Mouse (Mus musculus) kidney, adult 2 months (tissue): Measurements from ENCODE around the gene Zmym5. TPM values are rescaled to one million over a fixed set of nuclear protein-coding genes. Genes with fewer than 3 reads are reported as not detected.
"Not testable (repeated sequence)": the region's sequence is repeated elsewhere in the genome, so short reads cannot be mapped to it uniquely, and the experiment has no call there.

ENCODE experiments used
- DNase-seq: peaks from one replicate; pipeline ENCODE4 v3.0.0; 2021
- H3K27ac ChIP-seq: fragments of 200-500 bp; 2 replicates; pipeline ENCODE4 v1.5.1; 2012; ENCODE audit warnings: low read depth, low read length, control low read depth, inconsistent platforms; ENCODE audit not compliant: insufficient read depth
- H3K27me3 ChIP-seq: fragments of 200-500 bp; replicated peaks from 2 replicates; pipeline ENCODE4 v1.6.1; 2012; ENCODE audit warnings: mild to moderate bottlenecking, moderate library complexity, low read length, inconsistent platforms; ENCODE audit not compliant: control insufficient read depth, insufficient read depth
- H3K36me3 ChIP-seq: fragments of 200-500 bp; 2 replicates; pipeline ENCODE4 v1.6.1; 2012; ENCODE audit warnings: mild to moderate bottlenecking, moderate library complexity, low read length, inconsistent platforms; ENCODE audit not compliant: control insufficient read depth, insufficient read depth
- H3K4me1 ChIP-seq: fragments of 200-500 bp; 2 replicates; pipeline ENCODE4 v1.6.1; 2011; ENCODE audit warnings: low read length; ENCODE audit not compliant: control insufficient read depth, insufficient read depth
- H3K4me3 ChIP-seq: fragments of 200-500 bp; 2 replicates; pipeline ENCODE4 v1.5.1; 2011; ENCODE audit warnings: mild to moderate bottlenecking, low read depth, low read length, control low read depth; ENCODE audit not compliant: insufficient read depth
- CTCF ChIP-seq: fragments of 200-500 bp; conservative IDR thresholded peaks from 2 replicates; pipeline ENCODE4 v1.5.1; 2011; ENCODE audit warnings: low read depth, mild to moderate bottlenecking, control low read depth, low read length, moderate library complexity, mixed read lengths; ENCODE audit not compliant: insufficient read depth, insufficient read length
- POLR2A ChIP-seq: fragments of 200-500 bp; IDR thresholded peaks from one replicate; pipeline ENCODE4 v1.6.1; 2011; ENCODE audit warnings: low read depth, low read length, control low read depth
- WGBS: fragments of 180-500 bp; shearing (Covaris S2); methylation state at CpG from one replicate; pipeline ENCODE4 v1.1.7; 2018; 5-methylcytosine and 5-hydroxymethylcytosine counted together
- polyA plus RNA-seq: library from polyadenylated mRNA; depleted of rRNA; stranded (reverse); fragments of >200 nt; gene quantifications from 2 replicates; pipeline ENCODE4 v1.2.3, GENCODE M21; 2012

Zmym5 gene
- polyA plus RNA-seq, 1 experiment = 8.4 TPM

DNA sequence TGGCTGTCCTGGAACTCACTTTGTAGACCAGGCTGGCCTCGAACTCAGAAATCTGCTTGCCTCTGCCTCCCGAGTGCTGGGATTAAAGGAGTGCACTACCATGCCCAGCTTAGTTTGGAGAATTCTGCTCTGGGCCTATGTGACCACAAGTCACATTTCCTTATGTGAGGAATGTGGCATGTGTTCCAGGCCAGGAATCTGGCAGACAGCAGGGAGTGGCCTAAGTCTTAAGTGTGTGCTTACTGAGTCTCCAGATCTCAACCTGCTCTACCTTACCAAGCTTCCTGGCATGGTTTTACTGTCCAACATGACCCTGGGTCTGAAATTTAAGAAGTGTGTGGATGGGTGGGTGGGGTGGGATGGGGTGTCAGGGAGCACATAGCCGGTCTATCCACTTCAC lies 20.6 kb upstream of the Zmym5 start:
- Histone ChIP-seq H3K36me3 (no peaks in the 10 kb centered on the region), H3K27ac (no peak overlapping the region), H3K4me1 (no peaks in the 10 kb centered on the region), H3K4me3 (no peak overlapping the region), H3K27me3 (no peaks in the 10 kb centered on the region)
- WGBS = 96% methylated on average over 3 of the region's 3 CpGs
- TF ChIP-seq CTCF = no peak
- no peak for TF ChIP-seq POLR2A
- no peak for DNase-seq

DNA sequence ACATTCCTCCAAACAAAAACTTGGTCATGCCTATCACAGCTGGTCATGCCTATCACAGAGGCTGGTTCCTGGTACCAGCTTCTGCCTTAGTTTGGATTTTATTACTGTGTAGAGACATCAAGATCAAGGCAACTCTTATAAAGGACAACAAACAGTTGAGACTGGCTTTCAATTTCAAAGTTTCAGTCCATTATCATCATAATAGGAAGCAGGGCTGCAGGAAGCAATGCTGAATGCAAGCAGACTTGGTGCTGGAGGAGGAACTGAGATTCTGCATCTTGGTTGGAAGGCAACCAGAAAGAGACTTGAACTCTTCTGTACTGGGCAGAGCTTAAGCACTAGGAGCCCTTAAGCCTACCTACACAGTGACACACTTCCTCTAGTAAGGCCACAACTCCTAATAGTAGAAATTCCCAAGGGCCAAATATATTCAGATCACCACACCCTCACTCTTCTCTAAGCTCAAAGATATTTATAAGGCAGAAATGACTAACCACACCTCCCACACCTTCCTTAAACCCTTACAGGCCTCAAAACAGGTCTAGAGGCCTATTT lies 19.1 kb upstream of the Zmym5 start:
- no peak for DNase-seq
- H3K36me3 ChIP-seq = no peaks in the 10 kb centered on the region
- TF ChIP-seq POLR2A = no peak
- no peak for TF ChIP-seq CTCF

DNA sequence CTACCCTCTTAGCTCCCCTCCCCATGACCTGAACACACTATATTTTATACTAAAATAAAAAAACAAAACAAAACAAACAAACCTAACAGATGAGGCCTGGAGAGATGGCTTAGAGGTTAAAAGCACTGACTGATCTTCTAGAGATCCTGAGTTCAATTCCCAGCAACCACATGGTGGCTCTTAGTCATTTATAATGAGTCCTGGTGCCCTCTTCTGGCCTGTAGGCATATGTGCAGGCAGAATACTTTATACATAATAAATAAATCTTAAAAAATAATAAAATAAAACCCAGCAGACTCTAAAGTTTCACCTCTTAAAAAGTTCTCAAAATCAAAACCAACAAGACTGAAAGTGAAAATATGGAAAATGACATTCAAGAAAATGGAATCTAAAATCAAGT lies 13.0 kb upstream of the Zmym5 start:
- no peaks in the 10 kb centered on the region for H3K36me3 ChIP-seq
- H3K4me1 ChIP-seq = no peaks in the 10 kb centered on the region
- no peak overlapping the region for H3K27ac ChIP-seq
- no peak for DNase-seq
- TF ChIP-seq CTCF = no peak
- TF ChIP-seq POLR2A = no peak
- H3K27me3 ChIP-seq = no peaks in the 10 kb centered on the region
- H3K4me3 ChIP-seq = no peak overlapping the region

More for the DNA sequence above, 19.1 kb upstream of the Zmym5 start:
- Histone ChIP-seq H3K4me1 (no peaks in the 10 kb centered on the region), H3K27ac (no peak overlapping the region), H3K4me3 (no peak overlapping the region), H3K27me3 (no peaks in the 10 kb centered on the region)

DNA sequence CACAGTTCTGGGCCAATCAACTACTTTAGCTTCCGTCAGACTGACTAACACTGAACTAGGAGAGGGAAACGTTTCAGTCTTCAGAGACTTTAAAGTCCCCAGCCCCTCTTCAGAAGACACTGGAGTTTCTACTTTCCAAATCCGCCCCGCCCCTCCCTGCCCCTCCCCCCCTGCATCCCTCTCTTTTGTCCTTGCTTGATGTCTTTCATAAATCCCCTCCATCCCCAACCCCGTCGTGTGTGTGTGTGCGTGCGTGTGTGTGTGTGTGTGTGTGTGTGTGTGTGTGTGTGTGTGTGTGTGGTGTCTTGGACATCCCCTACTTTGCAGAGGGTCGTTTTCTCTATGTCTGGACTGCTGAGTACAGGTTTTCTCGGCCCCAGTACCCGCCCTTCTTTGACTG lies 6.1 kb upstream of the Zmym5 start:
- no peak for DNase-seq
- H3K36me3 ChIP-seq = no peaks in the 10 kb centered on the region
- TF ChIP-seq POLR2A (no peak), CTCF (no peak)
- no peak overlapping the region for H3K27ac ChIP-seq
- no peaks in the 10 kb centered on the region for H3K27me3 ChIP-seq
- H3K4me1 ChIP-seq = peaks cover 5% of the 10 kb centered on the region
- 26% methylated on average over 11 of the region's 11 CpGs for WGBS
- H3K4me3 ChIP-seq = no peak overlapping the region

DNA sequence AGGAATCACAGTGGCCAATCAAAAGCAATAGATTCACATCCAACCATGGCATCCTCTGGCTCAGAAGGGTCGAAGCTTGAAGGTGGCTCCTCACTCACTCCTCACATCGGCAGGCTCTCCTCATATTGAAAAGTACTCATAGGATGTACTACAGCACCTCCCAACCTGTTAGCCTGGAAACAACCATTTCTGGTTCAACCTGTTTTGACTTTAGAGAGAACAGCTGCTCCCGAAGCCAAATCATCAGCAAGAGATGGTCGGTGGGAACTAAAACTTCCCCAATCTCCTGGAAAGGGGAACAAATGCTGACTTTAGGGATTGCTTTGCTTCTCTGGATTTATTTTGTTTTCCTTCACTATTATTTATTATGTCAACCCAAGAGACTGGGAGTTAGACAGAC lies 5.6 kb upstream of the Zmym5 start:
- Histone ChIP-seq H3K27me3 (no peaks in the 10 kb centered on the region), H3K27ac (no peak overlapping the region), H3K4me1 (peaks cover 5% of the 10 kb centered on the region), H3K4me3 (no peak overlapping the region), H3K36me3 (no peaks in the 10 kb centered on the region)
- WGBS = 71% methylated on average over 4 of the region's 4 CpGs
- DNase-seq = no peak
- no peak for TF ChIP-seq POLR2A
- no peak for TF ChIP-seq CTCF

DNA sequence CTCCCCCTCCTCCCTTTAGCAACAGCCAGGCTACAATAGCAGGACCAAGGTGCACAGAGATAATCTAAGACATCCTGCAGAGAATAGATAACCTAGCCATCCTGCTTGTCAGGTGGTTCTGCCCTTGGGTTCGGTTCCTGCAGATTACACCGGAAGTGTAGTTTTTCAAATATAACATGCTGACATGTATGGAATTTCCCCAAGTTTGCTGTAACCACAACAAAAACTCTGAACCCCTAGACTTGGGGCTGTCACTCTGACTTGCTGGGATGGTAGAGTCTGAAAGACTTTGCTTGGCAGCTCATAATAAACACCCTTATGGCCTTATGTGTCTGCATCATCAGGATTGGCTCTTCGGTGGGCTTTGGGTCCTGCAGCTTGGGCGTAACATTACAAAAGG lies 5.0 kb upstream of the Zmym5 start:
- TF ChIP-seq CTCF = no peak
- TF ChIP-seq POLR2A = no peak
- H3K27me3 ChIP-seq = no peaks in the 10 kb centered on the region
- no peak overlapping the region for H3K4me3 ChIP-seq
- no peak for DNase-seq
- 95% methylated on average over 4 of the region's 4 CpGs for WGBS
- H3K36me3 ChIP-seq = no peaks in the 10 kb centered on the region
- H3K4me1 ChIP-seq = peaks cover 5% of the 10 kb centered on the region
- H3K27ac ChIP-seq = no peak overlapping the region

DNA sequence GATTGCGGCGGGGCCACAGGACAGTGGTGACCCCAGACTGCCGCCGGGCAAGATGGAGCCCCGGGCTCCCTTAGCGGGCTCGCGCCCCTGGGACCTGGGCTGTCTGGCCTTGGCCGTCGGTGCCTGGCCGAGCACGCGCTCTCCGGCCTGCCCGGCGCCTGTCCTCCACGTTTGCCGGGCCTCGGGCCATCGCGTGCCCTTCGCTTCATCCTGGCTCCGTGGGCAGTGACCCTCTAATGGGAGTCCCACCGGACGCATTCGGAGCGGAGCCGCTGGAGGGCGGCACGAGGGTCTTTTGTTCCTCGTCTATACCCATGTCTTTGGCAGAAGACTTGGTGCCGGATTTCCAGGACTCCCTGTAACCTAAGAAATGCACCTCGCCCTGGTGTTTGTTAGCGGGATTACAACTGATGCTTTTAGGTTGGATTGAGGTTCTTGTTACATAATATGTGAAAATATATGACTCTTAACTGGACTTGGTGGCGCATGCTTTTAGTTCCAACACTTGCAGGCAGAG lies 1.1 kb upstream of the Zmym5 start:
- 0% methylated on average over 35 of the region's 35 CpGs for WGBS
- H3K27me3 ChIP-seq = no peaks in the 10 kb centered on the region
- TF ChIP-seq POLR2A = no peak
- TF ChIP-seq CTCF = peak; percentile 30
- peak; percentile 93 for DNase-seq
- peak overlapping the region; percentile 98 for H3K27ac ChIP-seq
- peak overlapping the region; percentile 68 for H3K4me3 ChIP-seq
- no peaks in the 10 kb centered on the region for H3K36me3 ChIP-seq
- H3K4me1 ChIP-seq = peaks cover 8% of the 10 kb centered on the region

DNA sequence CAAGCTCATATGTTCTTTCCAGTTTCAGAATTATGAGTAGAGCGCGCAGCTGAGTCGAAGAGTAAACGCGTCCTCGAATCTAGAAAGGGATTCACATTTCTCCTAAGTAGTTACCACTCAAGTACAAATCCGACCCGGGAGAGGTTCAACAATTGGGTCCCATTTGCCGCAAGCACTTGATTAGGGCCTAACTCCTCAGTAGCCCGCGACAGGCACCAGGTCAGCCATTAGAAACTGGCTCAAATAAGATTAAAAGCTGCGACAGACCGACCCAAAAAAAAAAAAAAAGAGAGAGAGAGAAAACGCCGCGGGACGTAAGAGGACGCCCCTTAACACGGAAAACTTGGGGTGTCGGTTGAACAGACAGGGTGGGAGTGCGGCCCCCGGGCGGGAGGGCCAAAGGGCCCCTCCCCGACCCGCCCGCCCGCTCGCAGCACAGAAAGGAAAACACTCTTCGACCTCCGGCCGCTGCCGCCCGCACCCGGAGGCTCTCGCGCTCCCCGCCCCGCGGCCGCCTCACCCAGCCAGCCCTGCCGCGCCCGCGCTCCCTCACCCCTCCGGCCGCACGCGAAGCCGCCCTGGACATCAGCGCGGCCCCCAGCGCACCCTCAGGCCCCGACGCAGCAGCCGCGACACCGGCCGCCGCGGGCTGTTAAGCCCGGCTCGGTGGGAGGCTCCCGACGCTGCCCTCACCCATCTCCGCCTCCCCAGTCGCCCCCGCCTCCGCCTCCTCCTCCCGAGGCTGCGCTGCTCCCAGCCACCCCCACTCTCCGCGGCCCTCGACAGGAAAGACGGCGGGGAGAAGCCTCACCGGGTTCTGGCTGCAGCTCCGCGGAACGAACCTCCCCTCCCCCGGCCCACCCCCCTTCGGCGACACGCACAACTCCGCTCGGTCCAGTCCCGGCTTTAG lies 480 bp downstream of the Zmym5 start:
- peak overlapping the region; percentile 66 for H3K4me3 ChIP-seq
- H3K27me3 ChIP-seq, H3K36me3 ChIP-seq, H3K4me1 ChIP-seq: not testable (repeated sequence)
- peak; percentile 63 for DNase-seq
- WGBS = 1% methylated on average over 45 of the region's 86 CpGs
- H3K27ac ChIP-seq = peak overlapping the region; percentile 94
